Mouse (Mus musculus): ENCODE measurements around the gene Ybx2. TPM values are rescaled to one million over a fixed set of nuclear protein-coding genes. Genes with fewer than 3 reads are reported as not detected.

Ybx2 gene
- polyA plus RNA-seq, 1 experiment from 2014 or later: 3.3 TPM

DNA sequence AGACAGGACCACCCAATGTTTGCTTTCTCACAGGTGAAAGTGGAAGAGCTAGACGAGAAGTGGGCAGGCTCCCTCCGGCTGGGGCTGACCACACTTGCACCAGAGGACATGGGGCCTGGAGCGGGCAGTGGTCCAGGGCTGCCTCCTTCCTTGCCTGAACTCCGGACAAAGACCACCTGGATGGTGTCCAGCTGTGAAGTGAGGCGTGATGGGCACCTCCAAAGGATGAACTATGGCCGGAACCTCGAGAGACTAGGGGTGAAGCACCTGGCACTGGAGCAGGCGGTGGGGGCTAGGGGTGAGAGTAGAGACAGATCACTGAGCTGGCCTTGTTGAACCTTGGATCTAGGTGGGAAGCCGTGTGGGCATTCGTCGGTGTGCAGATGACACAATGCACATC, 27.0 kb upstream of the Ybx2 start:
- Histone ChIP-seq H3K27ac (no peak overlapping the region), H3K4me2 (no peak overlapping the region), H3K36me3 (peaks cover 80% of the 10 kb centered on the region), H3K4me3 (replicated peaks) (no peak overlapping the region), H3K9ac (no peak overlapping the region), H3K27me3 (replicated peaks) (no peaks in the 10 kb centered on the region), H3K4me1 (peaks cover 5% of the 10 kb centered on the region; the same call in 1 of the 2 replicates), H3K9me3 (no peaks in the 10 kb centered on the region)
- WGBS: 91% methylated on average over 11 of the region's 11 CpGs
- no peak for ATAC-seq (ENCODE audit: insufficient read depth, low FRiP score, low read depth)

DNA sequence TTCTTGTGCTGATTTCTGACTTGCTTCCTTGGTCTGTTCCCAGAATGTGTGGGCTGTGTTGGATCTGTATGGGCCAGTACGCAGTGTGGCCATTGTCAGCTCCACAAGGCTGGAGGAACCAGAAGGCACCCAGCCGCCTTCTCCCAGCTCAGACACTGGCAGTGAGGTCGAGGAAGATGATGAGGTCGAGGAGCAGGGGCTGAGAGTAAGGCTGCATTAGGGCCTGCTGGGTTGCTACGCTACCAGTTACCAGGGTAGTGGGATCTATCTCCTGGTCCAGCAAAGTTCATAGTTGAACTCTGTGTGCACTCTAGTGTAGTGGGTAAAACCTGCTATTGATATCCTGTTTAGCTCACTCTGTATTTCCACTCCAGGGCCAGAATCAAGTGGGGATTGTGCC, 26.4 kb upstream of the Ybx2 start:
- no peak overlapping the region for H3K9ac ChIP-seq
- H3K27me3 ChIP-seq (replicated peaks): no peaks in the 10 kb centered on the region
- 87% methylated on average over 5 of the region's 5 CpGs for WGBS
- no peak overlapping the region for H3K4me2 ChIP-seq
- H3K4me1 ChIP-seq: peaks cover 5% of the 10 kb centered on the region; the same call in 1 of the 2 replicates
- no peak for ATAC-seq (ENCODE audit: insufficient read depth, low FRiP score, low read depth)
- H3K27ac ChIP-seq: no peak overlapping the region
- H3K4me3 ChIP-seq (replicated peaks): no peak overlapping the region
- no peaks in the 10 kb centered on the region for H3K9me3 ChIP-seq
- H3K36me3 ChIP-seq: peaks cover 75% of the 10 kb centered on the region

DNA sequence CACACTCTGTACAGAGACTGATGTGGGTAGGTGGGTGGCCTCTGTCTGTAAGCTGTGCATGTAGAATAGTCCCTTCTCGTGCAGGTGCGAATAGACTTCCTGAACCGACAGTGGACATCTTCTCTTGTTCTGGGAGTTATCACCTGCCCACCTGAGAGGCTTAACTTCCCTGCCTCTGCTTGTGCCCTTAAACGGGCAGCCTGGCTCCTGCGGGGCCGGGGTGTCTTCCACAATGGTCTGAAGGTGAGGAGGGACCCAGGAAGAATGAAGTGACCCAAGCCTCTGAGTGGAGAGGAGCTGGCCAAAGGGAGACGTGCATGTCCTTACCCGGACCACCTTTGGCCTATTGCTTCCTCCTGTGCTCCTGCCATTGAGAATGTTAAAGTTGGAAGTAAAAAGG, 25.4 kb upstream of the Ybx2 start:
- Histone ChIP-seq H3K27me3 (replicated peaks) (no peaks in the 10 kb centered on the region), H3K4me3 (replicated peaks) (no peak overlapping the region), H3K9ac (no peak overlapping the region), H3K4me1 (peaks cover 9% of the 10 kb centered on the region; the same call in 1 of the 2 replicates), H3K36me3 (peaks cover 72% of the 10 kb centered on the region), H3K9me3 (no peaks in the 10 kb centered on the region), H3K4me2 (no peak overlapping the region), H3K27ac (no peak overlapping the region)
- 90% methylated on average over 8 of the region's 8 CpGs for WGBS
- no peak for ATAC-seq (ENCODE audit: insufficient read depth, low FRiP score, low read depth)

DNA sequence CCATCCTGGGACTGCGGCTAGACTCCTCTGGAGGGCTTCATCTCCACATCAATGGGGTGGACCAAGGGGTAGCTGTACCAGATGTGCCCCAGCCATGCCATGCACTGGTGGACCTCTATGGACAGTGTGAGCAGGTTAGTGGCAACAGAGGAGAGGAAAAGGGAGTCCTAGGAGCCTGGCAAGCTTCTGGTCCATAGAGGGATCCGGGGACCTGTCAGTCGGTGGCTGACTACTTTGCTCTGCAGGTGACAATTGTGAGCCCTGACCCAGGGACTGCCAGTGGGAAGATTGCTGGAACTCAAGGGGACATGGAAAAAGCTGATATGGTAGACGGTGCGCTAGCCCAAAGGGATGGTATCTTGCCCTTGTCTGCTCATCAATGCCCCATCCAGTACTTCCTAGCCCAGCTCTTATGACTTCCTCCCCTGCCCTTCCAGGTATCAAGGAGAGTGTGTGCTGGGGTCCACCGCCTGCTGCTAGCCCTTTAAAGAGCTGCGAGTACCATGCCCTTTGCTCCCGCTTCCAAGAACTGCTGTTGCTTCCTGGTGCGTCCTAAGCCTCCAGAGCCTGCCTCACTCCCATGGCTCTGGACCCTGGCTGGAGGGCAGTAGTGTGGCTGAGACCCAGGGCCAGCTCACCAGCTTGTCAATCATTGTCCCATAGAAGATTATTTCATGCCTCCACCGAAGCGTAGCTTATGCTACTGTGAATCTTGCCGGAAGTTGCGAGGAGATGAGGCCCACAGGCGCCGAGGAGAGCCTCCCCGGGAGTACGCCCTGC, 24.6 kb upstream of the Ybx2 start:
- H3K27me3 ChIP-seq (replicated peaks): no peaks in the 10 kb centered on the region
- no peak for ATAC-seq (ENCODE audit: insufficient read depth, low FRiP score, low read depth)
- peaks cover 74% of the 10 kb centered on the region for H3K36me3 ChIP-seq
- H3K9me3 ChIP-seq: no peaks in the 10 kb centered on the region
- no peak overlapping the region for H3K9ac ChIP-seq
- H3K4me3 ChIP-seq (replicated peaks): no peak overlapping the region
- WGBS: 91% methylated on average over 17 of the region's 17 CpGs
- no peak overlapping the region for H3K27ac ChIP-seq
- no peak overlapping the region for H3K4me2 ChIP-seq
- H3K4me1 ChIP-seq: peaks cover 16% of the 10 kb centered on the region

DNA sequence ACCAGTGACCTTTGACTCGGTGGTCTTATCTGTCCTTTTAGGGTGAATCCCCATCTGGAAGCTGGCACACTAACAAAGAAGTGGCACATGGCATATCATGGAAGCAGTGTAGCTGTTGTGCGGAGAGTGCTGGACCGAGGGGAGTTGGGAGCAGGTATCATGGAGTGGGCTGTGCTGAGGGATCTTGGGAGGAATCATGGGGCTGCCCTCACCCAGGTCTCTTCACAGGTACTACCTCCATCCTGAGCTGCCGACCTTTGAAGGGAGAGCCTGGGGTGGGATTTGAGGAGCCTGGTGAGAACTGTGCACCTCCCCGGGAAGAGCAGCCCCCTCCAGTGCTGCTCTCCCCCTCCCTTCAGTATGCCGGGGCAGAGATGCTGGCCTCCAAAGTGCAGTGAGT, 23.9 kb upstream of the Ybx2 start:
- WGBS: 91% methylated on average over 6 of the region's 6 CpGs
- no peak overlapping the region for H3K4me2 ChIP-seq
- H3K9ac ChIP-seq: no peak overlapping the region

DNA sequence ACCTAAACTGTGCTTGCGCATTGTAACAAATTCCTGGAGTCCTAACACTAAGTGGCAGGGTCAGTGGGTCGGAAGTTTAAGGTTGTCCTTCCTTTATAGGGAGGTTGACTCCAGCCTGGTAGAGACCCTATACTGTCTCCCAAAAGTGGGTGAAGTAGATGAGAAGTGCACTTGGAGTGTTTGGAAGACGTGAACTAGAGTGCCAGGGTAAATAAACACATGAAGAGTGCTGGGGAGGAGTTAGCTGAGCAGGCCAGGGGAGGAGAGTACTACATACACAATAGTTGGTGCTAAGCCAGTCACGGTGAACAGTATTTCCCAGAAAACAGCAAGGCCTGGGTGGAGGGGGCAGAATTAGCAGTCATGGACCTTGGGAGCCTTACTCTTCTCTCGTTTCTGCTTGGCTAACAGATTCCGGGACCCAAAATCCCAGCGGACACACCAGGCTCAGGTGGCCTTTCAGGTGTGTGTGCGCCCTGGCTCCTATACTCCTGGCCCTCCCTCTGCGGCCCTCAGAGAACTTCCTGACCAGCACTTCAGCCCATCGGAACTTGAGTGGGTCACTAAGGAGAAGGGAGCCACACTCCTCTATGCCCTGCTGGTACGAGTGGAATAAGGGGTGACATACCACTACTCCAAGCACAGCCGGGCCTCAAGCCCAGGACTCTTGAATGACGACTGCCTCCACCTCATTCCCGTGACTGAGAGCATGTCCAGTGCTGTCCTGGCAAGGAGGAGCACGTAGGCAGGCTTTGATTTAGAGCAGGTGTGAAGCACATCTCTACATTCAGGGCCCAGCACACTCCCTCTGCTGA, 22.7 kb upstream of the Ybx2 start:
- no peak overlapping the region for H3K9ac ChIP-seq
- H3K36me3 ChIP-seq: peaks cover 69% of the 10 kb centered on the region
- WGBS: 76% methylated on average over 15 of the region's 15 CpGs
- peak overlapping the region; percentile 79 for H3K4me2 ChIP-seq
- H3K9me3 ChIP-seq: no peaks in the 10 kb centered on the region
- no peak for ATAC-seq (ENCODE audit: insufficient read depth, low FRiP score, low read depth)
- H3K4me3 ChIP-seq (replicated peaks): peak overlapping the region; percentile 69
- H3K4me1 ChIP-seq: peaks cover 20% of the 10 kb centered on the region
- H3K27ac ChIP-seq: peak overlapping the region; percentile 16; the same call in 1 of the 2 replicates
- no peaks in the 10 kb centered on the region for H3K27me3 ChIP-seq (replicated peaks)

More for the DNA sequence above, 23.9 kb upstream of the Ybx2 start:
- no peak for ATAC-seq (ENCODE audit: insufficient read depth, low FRiP score, low read depth)
- H3K27ac ChIP-seq: no peak overlapping the region
- H3K36me3 ChIP-seq: peaks cover 72% of the 10 kb centered on the region
- H3K27me3 ChIP-seq (replicated peaks): no peaks in the 10 kb centered on the region
- no peaks in the 10 kb centered on the region for H3K9me3 ChIP-seq
- peaks cover 20% of the 10 kb centered on the region for H3K4me1 ChIP-seq
- no peak overlapping the region for H3K4me3 ChIP-seq (replicated peaks)

DNA sequence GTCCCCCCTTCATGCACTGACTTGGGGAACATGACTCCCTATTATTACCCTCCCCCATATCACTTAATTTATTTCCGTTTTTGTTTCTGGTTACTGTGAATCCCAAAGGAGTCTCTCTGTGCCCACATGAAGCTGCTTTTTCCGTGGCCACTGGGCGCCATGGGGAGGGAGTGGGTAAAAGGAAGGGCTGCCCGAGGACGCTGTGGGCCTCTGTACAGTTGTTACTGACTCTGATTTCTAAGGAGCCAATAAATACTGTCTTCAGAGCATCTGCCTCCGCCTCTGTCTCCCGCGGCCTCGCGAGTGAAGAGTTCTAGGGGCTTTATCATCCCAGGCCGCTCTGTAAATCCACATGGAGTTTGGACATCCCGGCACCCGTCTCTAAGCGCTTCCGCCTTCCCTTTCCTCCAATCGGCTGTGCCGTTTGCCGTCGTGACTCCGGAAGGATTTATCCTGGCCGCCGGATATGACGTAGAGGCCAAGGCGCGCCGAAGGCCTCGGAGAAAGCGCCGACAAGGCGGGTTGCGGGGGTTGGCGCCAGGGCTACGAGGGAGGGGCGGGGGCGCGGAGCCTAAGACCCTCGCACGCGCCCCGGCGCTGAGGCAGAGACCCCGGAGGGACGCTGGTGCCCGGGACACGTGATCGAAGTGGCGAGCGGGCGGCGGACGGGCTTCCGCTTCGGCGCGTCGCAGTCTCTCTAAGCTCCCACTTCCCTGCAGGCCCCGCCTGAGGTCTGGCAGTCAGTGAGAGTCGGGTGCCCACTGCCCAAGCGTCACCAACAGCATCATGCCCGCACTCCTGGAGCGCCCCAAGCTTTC, 21.8 kb upstream of the Ybx2 start, which contains the start of gene Gps2:
Gene Gps2 (plus strand): TSS at position 335 of the 818 bp plus-strand sequence.
- H3K4me3 ChIP-seq (replicated peaks): peak within 1 kb of the TSS; percentile 69
- H3K27me3 ChIP-seq (replicated peaks): no peaks in the 10 kb centered on the region
- peak within 1 kb of the TSS; percentile 82 for H3K9ac ChIP-seq
- no peaks in the 10 kb centered on the region for H3K9me3 ChIP-seq
- 2% methylated on average over 61 of the region's 61 CpGs for WGBS
- peak; percentile 80 for ATAC-seq (ENCODE audit: insufficient read depth, low FRiP score, low read depth)
- peaks cover 68% of the 10 kb centered on the region for H3K36me3 ChIP-seq
- peak within 1 kb of the TSS; percentile 79 for H3K4me2 ChIP-seq
- peak within 1 kb of the TSS; percentile 85 for H3K27ac ChIP-seq
- peaks cover 20% of the 10 kb centered on the region for H3K4me1 ChIP-seq

DNA sequence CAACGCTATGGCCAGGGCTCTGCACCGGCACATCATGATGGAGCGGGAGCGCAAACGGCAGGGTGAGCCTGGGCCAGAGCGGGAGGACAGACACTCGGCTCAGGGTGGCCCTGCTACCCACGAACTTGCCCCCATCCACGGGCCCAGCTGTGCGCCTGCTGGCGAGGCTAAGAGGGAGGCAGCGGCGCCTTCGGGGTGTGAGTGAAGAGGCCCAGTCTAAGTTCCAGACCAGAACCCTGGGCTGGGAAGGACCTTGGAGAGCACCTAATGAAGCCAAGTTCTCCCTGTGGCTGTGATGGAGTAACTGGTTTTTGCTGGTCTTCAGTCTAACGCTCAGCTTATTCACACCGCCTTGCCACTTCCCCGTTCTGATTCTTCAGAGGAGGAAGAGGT, 21.2 kb upstream of the Ybx2 start:
- H3K4me3 ChIP-seq (replicated peaks): peak overlapping the region; percentile 69

DNA sequence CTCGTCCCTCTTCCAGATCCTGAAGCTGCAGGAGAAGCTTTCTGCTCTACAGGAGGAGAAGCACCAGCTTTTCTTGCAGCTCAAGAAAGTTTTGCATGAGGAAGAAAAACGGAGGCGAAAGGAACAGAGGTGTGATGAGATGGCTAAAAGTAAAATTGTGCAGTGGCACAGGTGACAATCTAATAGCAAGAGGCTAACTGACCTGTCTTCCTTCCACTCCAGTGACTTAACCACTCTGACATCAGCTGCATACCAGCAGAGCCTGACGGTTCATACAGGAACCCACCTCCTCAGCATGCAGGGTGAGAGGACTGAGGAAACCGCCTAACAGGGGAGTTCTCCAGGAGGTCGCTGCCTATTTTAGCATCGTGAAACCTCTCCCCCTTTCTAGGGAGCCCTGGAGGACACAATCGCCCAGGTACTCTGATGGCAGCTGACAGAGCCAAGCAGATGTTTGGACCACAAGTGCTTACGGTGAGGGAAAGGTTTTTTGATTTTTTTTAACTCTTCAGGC, 20.6 kb upstream of the Ybx2 start:
- Histone ChIP-seq H3K36me3 (peaks cover 60% of the 10 kb centered on the region), H3K27me3 (replicated peaks) (no peaks in the 10 kb centered on the region), H3K4me1 (peaks cover 30% of the 10 kb centered on the region), H3K9ac (peak overlapping the region; percentile 82; the same call in 1 of the 2 replicates), H3K9me3 (no peaks in the 10 kb centered on the region), H3K4me2 (peak overlapping the region; percentile 79), H3K4me3 (replicated peaks) (peak overlapping the region; percentile 69), H3K27ac (no peak overlapping the region)
- ATAC-seq (ENCODE audit: insufficient read depth, low FRiP score, low read depth): no peak
- WGBS: 31% methylated on average over 9 of the region's 9 CpGs

More for the DNA sequence above, 21.2 kb upstream of the Ybx2 start:
- H3K27me3 ChIP-seq (replicated peaks): no peaks in the 10 kb centered on the region
- peak overlapping the region; percentile 85 for H3K27ac ChIP-seq
- 1% methylated on average over 17 of the region's 17 CpGs for WGBS
- peaks cover 62% of the 10 kb centered on the region for H3K36me3 ChIP-seq
- no peaks in the 10 kb centered on the region for H3K9me3 ChIP-seq
- ATAC-seq (ENCODE audit: insufficient read depth, low FRiP score, low read depth): no peak; the same call in 1 of the 2 replicates
- H3K4me2 ChIP-seq: peak overlapping the region; percentile 79
- H3K4me1 ChIP-seq: peaks cover 26% of the 10 kb centered on the region
- H3K9ac ChIP-seq: peak overlapping the region; percentile 82

DNA sequence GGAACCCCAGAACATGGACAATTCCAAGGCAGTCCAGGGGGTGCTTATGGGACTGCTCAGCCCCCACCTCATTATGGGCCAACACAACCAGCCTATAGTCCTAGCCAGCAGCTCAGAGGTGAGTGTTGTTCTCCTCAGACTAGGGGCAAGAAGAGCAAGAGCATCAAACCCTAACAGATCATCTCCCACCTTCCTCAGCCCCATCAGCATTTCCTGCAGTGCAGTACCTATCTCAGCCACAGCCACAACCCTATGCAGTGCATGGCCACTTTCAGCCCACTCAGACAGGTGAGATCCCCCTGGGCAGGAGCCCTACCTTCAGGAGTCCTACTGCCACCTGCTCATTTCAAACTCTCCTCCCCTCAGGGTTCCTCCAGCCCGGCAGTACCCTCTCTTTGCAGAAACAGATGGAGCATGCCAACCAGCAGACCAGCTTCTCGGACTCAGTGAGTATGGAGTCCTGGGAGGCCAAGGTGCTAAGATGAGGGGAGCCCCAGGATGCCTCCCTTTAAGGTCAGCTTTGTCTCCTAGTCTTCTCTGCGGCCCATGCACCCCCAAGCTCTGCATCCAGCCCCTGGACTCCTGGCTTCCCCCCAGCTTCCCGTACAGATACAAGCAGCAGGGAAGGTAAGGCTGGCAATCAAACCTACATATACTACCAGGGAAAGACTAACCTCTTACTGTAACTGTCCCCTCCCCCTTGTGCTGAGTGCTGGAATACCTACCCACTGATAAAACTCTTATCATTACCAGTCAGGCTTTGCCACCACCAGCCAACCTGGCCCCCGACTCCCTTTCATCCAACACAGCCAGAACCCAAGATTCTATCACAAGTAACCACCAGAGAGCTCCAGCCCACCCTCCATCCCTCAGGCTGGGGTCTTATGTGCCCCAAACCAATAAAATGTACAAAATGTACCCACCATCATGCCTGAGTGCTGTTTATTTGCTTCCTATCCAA, 19.6 kb upstream of the Ybx2 start:
- no peak overlapping the region for H3K9ac ChIP-seq
- H3K4me1 ChIP-seq: peaks cover 30% of the 10 kb centered on the region
- peak overlapping the region; percentile 79; the same call in 1 of the 2 replicates for H3K4me2 ChIP-seq
- 0 out of 2 replicates have a peak overlapping the region, but pooled peaks have one; percentile 7 for H3K4me3 ChIP-seq (replicated peaks)
- H3K27me3 ChIP-seq (replicated peaks): no peaks in the 10 kb centered on the region
- WGBS: 59% methylated on average over 5 of the region's 5 CpGs
- no peaks in the 10 kb centered on the region for H3K9me3 ChIP-seq
- H3K27ac ChIP-seq: no peak overlapping the region
- H3K36me3 ChIP-seq: peaks cover 51% of the 10 kb centered on the region
- peak; percentile 16; the same call in 1 of the 2 replicates for ATAC-seq (ENCODE audit: insufficient read depth, low FRiP score, low read depth)
